Mouse (Mus musculus) forebrain, embryonic 16.5 days (tissue): ENCODE data around the gene Anxa7. TPM values are rescaled to one million over a fixed set of nuclear protein-coding genes. Genes with fewer than 3 reads are reported as not detected.
A peak's percentile ranks its signal among the peaks of the same experiment; 100 is the strongest.

Experiments used
- ATAC-seq: fragments of 200-750 bp; cut with Nextera tagmentation; 2 replicates; pipeline ENCODE4 v1.8.0; 2017; ENCODE audit warnings: mild to moderate bottlenecking, moderate library complexity
- H3K27ac ChIP-seq: fragments of 300-500 bp; sonication (generic); 2 replicates; pipeline ENCODE4 v1.5.1; 2014; ENCODE audit warnings: low read length, control low read depth
- H3K27me3 ChIP-seq: fragments of 300-500 bp; sonication (generic); replicated peaks from 2 replicates; pipeline ENCODE4 v1.6.1; 2014; ENCODE audit warnings: low read length; ENCODE audit not compliant: control insufficient read depth, insufficient read depth
- H3K36me3 ChIP-seq: fragments of 300-500 bp; sonication (generic); 2 replicates; pipeline ENCODE4 v1.6.1; 2014; ENCODE audit not compliant: control insufficient read depth, insufficient read depth
- H3K4me1 ChIP-seq: fragments of 300-500 bp; sonication (generic); replicated peaks from 2 replicates; pipeline ENCODE4 v1.6.1; 2014; ENCODE audit warnings: low read length; ENCODE audit not compliant: control insufficient read depth, insufficient read depth
- H3K4me2 ChIP-seq: fragments of 300-500 bp; sonication (generic); 2 replicates; pipeline ENCODE4 v1.6.1; 2014; ENCODE audit warnings: mild to moderate bottlenecking, low read length, control low read depth
- H3K4me3 ChIP-seq: fragments of 300-500 bp; sonication (generic); replicated peaks from 2 replicates; pipeline ENCODE4 v1.5.1; 2014; ENCODE audit warnings: mild to moderate bottlenecking, low read length, control low read depth
- H3K9ac ChIP-seq: fragments of 300-500 bp; sonication (generic); replicated peaks from 2 replicates; pipeline ENCODE4 v1.6.1; 2014; ENCODE audit warnings: low read depth, low read length, control low read depth
- H3K9me3 ChIP-seq: fragments of 300-500 bp; sonication (generic); 2 replicates; pipeline ENCODE4 v1.6.1; 2016; ENCODE audit warnings: low read length; ENCODE audit not compliant: control insufficient read depth
- WGBS: fragments of 180-500 bp; shearing (Covaris S2); extraction: QIAGEN DNeasy Blood & Tissue Kit; methylation state at CpG from one replicate; pipeline ENCODE4 v1.1.7; 2014; 5-methylcytosine and 5-hydroxymethylcytosine counted together
- polyA plus RNA-seq: library from polyadenylated mRNA; unstranded; fragments of >200 nt; fragmentation: Nextera tagmentation; extraction: Ambion mirVana; gene quantifications from 2 replicates; pipeline ENCODE4 v1.2.1, GENCODE M21; 2015

Gene Anxa7
- 16.7 and 18.9 TPM in 2 replicates for polyA plus RNA-seq

DNA sequence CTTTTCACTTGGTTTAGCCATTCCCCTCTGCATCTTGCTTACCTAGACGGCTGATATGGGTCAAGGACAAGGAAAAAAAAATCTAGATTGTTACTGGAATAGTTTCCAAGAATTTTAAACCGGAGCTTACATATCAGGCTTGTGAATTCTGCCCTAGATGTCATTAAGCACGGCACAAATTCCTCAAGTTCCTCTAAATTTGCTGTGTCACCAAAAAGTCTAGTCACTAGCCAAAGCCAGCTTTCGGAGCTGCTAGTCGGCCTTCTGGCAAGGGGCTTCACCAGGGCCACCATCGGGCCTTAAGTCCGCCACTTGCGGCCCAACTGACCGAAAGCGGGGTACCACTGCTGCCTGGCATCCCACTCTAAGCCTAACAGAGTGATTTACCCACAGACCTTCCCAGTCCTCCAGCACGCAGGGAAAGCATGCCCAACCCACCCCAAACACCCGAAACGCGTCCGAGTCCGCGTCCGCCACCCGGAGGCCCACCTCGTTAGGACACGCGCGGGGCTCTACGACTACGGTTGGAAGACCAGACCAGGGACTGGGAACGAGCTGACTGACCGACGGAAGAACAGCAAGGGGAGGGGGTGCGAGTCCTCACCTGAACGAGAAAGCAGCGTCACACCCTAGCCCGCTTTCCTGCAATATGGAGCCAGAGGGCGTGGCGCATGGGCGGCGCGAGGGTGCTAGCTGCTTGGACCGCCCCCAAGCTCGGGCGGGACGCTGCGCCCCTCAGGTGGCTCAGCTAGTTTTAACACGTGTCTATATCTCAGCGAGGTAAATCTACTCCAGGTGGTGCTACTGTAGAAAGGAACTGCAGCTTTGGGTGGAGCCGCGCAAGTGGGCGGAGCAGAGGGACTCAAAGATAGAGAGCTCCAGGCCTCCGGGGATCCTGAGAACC, at the start of gene Anxa7:
Gene Anxa7 (minus strand): TSS at position 843 of the 904 bp plus-strand sequence.
- H3K4me1 ChIP-seq: peaks cover 9% of the 10 kb centered on the region
- H3K4me3 ChIP-seq: peak within 1 kb of the TSS; percentile 78
- peak within 1 kb of the TSS; percentile 88 for H3K4me2 ChIP-seq
- H3K27me3 ChIP-seq: no peaks in the 10 kb centered on the region
- H3K9me3 ChIP-seq: no peaks in the 10 kb centered on the region
- ATAC-seq: peak; percentile 83
- no peak within 1 kb of the TSS for H3K27ac ChIP-seq
- WGBS: 2% methylated on average over 48 of the region's 48 CpGs
- peak within 1 kb of the TSS; percentile 70 for H3K9ac ChIP-seq
- no peaks in the 10 kb centered on the region for H3K36me3 ChIP-seq

DNA sequence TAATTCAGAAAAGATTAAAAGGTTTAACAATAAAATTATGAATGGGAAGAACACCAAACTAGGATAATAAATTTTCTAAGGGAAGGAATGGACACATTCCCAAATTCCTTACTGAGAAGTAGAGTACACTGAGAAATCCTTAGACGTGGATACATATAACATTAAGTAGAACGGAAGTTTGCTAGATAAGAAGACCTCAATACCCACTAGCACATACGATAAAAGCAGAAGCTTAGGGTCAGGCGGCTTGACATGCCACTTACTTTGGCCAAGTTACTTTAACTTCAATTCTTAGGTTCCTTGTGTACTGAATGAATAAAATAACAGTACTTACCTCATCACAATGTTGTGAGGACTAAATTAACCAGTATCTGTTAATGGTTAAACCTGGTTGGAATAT, 49.7 kb upstream of the Anxa7 start:
- H3K27ac ChIP-seq: no peak overlapping the region
- H3K36me3 ChIP-seq: no peaks in the 10 kb centered on the region; the same call in 1 of the 2 replicates
- no peaks in the 10 kb centered on the region for H3K9me3 ChIP-seq
- H3K9ac ChIP-seq: no peak overlapping the region
- no peak overlapping the region for H3K4me3 ChIP-seq
- H3K27me3 ChIP-seq: no peaks in the 10 kb centered on the region
- H3K4me2 ChIP-seq: no peak overlapping the region
- 92% methylated on average over 4 of the region's 4 CpGs for WGBS
- no peaks in the 10 kb centered on the region for H3K4me1 ChIP-seq
- ATAC-seq: no peak

DNA sequence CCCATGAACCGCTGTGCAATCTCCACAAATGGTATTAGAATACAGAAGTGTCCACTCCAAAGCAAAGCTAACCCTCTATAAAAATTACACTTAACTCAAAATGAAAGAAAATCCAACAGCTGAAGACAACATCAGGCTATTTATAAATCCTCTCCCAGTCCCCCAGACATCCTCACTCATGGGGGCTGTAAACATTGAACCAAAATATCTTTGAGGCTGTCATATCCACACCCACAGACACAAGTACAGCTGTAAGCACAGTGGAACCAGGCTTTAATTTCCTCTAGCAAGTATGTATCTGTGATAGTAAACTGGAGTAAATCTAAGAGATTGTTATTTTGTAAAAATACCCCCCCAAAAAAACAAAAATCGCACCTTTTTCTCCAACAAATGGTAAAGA, 40.2 kb upstream of the Anxa7 start:
- Histone ChIP-seq H3K4me3 (no peak overlapping the region), H3K9me3 (no peaks in the 10 kb centered on the region), H3K27ac (no peak overlapping the region), H3K4me2 (no peak overlapping the region), H3K36me3 (peaks cover 2% of the 10 kb centered on the region), H3K4me1 (no peaks in the 10 kb centered on the region), H3K9ac (no peak overlapping the region), H3K27me3 (no peaks in the 10 kb centered on the region)
- 96% methylated on average over 2 of the region's 2 CpGs for WGBS
- ATAC-seq: no peak

DNA sequence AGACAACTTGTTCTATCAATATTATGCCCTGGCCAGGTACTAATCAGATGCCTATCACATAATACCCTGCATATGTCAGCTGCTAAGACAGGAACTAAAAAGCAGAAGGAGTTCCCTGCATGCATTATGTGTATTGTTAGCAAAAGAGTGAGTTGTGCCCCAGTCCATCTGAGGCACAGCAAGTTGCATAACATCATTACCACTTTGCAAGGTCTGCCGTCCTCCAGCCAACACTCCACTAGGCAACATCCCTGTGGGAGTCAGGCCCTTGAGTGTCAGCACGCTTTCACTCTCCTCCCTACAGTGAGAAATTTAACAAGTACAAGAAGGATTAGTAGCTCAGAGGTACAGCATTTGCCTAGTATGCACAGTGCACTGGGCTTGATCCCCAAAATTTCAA, 28.5 kb upstream of the Anxa7 start:
- no peaks in the 10 kb centered on the region for H3K36me3 ChIP-seq
- 72% methylated on average over 2 of the region's 2 CpGs for WGBS
- no peak overlapping the region for H3K9ac ChIP-seq
- H3K4me3 ChIP-seq: no peak overlapping the region
- ATAC-seq: no peak
- no peaks in the 10 kb centered on the region for H3K4me1 ChIP-seq
- no peaks in the 10 kb centered on the region for H3K9me3 ChIP-seq
- H3K27me3 ChIP-seq: no peaks in the 10 kb centered on the region
- H3K27ac ChIP-seq: no peak overlapping the region
- H3K4me2 ChIP-seq: no peak overlapping the region

DNA sequence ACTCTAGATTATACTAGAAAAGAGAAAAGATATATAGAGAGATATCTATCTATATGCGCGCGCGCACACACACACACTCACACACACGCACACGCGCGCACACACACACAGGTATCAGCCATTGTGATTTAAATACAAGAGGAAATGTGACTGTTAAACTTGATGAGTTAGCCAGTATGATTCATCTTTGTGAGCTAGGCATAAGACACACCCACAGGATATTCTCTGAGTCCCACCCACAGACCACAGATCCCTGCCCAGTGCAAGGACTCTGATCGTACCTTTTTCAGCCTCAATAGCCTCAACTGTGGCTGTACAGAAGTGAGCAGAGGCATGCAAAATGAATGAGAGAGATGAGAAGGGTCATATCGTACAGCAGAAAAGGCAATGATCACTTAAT, 23.0 kb upstream of the Anxa7 start:
- H3K4me1 ChIP-seq: no peaks in the 10 kb centered on the region
- H3K27me3 ChIP-seq: no peaks in the 10 kb centered on the region
- peaks cover 7% of the 10 kb centered on the region for H3K36me3 ChIP-seq
- WGBS: 94% methylated on average over 10 of the region's 10 CpGs
- ATAC-seq: no peak
- no peak overlapping the region for H3K4me3 ChIP-seq
- H3K4me2 ChIP-seq: no peak overlapping the region
- no peak overlapping the region for H3K27ac ChIP-seq
- no peak overlapping the region for H3K9ac ChIP-seq
- no peaks in the 10 kb centered on the region for H3K9me3 ChIP-seq

DNA sequence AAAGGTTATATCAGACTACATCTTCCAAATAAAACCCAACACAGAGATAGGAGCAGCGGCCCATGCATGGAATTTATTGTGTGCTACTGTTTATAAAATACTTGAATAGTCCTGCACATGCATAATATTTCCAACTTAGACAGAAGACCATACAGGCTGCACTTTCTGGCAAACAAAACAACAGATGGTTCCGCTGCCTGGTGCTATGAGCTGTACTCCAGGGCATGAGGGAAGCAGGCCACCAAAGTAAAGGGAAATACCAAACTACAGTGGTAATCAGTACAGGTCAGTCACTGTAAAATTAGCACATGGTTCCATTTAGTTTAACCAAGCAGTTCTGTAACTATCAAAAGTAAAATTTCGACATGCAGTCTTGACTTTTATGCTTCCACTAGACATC, 20.0 kb upstream of the Anxa7 start:
- ATAC-seq: no peak
- Histone ChIP-seq H3K27me3 (no peaks in the 10 kb centered on the region), H3K4me1 (no peaks in the 10 kb centered on the region), H3K9me3 (no peaks in the 10 kb centered on the region), H3K9ac (no peak overlapping the region), H3K4me2 (no peak overlapping the region), H3K27ac (no peak overlapping the region), H3K4me3 (no peak overlapping the region), H3K36me3 (peaks cover 22% of the 10 kb centered on the region)
- WGBS: 86% methylated on average over 3 of the region's 3 CpGs

DNA sequence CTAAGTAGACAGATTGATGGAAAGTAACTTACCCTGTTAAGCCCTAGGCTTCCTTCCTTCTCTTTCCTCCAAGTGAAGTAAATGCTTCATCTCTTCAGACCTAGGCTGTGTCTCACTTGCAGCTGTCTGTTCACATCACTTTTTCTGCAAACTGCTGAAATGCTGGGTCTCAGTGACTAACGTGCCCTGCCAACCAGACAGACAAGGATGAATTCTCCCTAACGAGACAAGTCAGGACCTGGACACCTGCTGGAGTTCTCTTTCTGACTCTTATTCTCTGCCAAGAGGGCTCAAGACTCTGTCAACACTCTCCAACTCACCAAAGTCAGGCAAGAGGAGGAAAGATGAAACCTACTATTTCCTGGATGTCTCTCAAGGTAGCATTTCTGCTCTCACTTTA, 16.7 kb upstream of the Anxa7 start, which contains the start of gene Mss51:
Gene Mss51 (minus strand): TSS at position 299 of the 400 bp plus-strand sequence.
- Histone ChIP-seq H3K9ac (no peak within 1 kb of the TSS), H3K4me2 (no peak within 1 kb of the TSS), H3K4me1 (no peaks in the 10 kb centered on the region), H3K27ac (no peak within 1 kb of the TSS), H3K27me3 (no peaks in the 10 kb centered on the region), H3K36me3 (peaks cover 18% of the 10 kb centered on the region), H3K4me3 (no peak within 1 kb of the TSS), H3K9me3 (no peaks in the 10 kb centered on the region)
- 46% methylated on average over 2 of the region's 2 CpGs for WGBS
- no peak for ATAC-seq

DNA sequence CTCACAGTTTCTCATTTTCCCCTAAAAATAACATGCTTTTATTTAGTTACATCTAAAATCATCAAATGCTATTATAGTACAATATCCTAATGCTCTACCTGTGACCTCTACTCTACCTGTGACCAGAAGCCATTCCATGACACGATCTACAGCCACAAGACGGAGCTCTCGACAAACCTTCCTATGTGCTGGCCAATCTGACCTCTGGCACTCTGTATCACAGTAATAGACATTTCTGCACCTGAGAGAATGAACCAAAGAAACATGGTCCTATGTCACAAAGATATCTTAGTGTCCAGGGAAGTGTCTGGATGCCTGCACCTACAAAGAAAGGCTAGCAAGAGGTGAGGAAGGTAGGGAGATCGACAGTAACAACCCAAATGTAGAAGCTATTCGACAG, 6.1 kb upstream of the Anxa7 start:
- Histone ChIP-seq H3K4me2 (no peak overlapping the region), H3K27me3 (no peaks in the 10 kb centered on the region), H3K4me3 (no peak overlapping the region), H3K9ac (no peak overlapping the region), H3K27ac (no peak overlapping the region), H3K4me1 (no peaks in the 10 kb centered on the region), H3K36me3 (peaks cover 2% of the 10 kb centered on the region; the same call in 1 of the 2 replicates), H3K9me3 (no peaks in the 10 kb centered on the region)
- ATAC-seq: no peak
- 94% methylated on average over 5 of the region's 5 CpGs for WGBS

DNA sequence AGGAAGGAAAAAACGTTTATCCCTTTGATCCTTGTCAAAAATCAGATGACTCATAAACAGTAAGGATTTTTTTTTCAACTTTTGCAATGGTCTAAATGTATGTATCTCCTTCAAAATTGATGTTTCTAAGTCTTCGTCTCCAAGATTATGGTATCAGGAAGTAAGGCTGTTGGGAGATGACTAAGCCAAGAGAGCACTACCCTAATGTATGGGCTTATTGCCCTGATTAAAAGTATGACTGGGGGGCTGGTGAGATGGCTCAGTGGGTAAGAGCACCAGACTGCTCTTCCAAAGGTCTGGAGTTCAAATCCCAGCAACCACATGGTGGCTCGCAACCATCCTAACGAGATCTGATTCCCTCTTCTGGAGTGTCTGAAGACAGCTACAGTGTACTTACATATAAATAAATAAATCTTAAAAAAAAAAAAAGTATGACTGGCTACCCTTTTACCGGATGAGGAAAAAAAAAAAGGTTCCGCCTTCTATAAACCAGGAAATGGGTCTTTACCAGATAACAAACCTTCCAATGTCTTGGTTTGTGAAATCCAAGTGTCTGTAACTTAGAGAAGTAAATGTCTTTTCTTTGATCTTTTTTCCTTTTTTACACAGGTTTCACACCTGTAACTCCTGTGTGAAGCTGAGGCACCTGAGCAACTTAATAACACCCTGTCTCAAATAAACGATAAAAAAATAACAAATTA, 2.3 kb upstream of the Anxa7 start:
- H3K4me1 ChIP-seq: peaks cover 9% of the 10 kb centered on the region

More for the DNA sequence above, 2.3 kb upstream of the Anxa7 start:
- no peak overlapping the region for H3K9ac ChIP-seq
- no peak overlapping the region for H3K4me3 ChIP-seq
- H3K27ac ChIP-seq: no peak overlapping the region
- no peaks in the 10 kb centered on the region for H3K27me3 ChIP-seq
- no peak for ATAC-seq
- H3K36me3 ChIP-seq: peaks cover 2% of the 10 kb centered on the region; the same call in 1 of the 2 replicates
- no peak overlapping the region for H3K4me2 ChIP-seq
- 89% methylated on average over 7 of the region's 7 CpGs for WGBS
- H3K9me3 ChIP-seq: no peaks in the 10 kb centered on the region
